Mouse (Mus musculus): ENCODE data around the gene Mgat5.

Mgat5 gene

DNA sequence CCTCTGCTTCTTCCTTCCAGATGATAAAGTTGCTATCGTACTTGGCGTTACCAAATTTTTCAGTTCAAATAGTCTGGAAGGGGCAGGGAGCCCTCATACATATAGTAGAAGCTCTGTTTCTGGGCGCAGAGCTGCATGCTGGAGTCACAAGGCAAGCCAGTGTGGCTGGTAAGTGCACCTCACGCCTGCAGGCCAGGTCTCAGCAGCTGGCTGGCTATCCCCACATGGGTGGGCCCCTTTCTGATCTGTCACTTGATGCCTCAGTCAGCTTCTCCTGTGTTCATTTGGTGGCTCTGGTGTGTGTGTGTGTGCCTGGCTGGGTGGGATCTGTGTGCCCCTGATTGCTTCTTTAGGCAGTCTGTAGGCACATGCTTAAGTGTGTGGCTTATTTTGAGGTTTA is 12.8 kb downstream of the Mgat5 start:
- no peak for DNase-seq (ENCODE audit: low read depth in 1 of 2, low spot score in 2 of 2)

- DNase-seq (ENCODE audit: low read depth in 1 of 2, low spot score in 2 of 2), result no peak
Measured at GRCm38 (mm10) chr1:127218182-127218581, 13.4 kb downstream of the Mgat5 start.

DNA sequence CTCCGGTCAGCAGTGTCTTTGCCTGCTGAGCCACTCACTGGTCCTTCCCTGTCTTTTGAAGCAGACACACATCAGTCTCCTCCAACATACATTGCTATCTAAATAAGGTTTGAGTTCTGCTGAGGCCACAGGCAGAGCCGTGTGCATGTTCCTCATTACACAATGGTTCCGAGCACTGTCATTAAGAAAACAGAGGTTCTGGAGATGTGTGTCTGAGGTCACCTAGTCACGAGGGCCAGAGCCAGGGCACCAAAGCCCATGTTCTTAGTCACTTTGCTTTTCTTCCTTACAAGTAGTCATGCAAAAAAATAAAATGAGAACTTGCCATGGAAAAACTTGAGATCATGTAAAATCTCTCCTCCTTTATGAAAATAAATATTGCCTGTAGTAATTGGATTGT is 14.3 kb downstream of the Mgat5 start:
- DNase-seq (ENCODE audit: low read depth in 1 of 2, low spot score in 2 of 2), result no peak

DNA sequence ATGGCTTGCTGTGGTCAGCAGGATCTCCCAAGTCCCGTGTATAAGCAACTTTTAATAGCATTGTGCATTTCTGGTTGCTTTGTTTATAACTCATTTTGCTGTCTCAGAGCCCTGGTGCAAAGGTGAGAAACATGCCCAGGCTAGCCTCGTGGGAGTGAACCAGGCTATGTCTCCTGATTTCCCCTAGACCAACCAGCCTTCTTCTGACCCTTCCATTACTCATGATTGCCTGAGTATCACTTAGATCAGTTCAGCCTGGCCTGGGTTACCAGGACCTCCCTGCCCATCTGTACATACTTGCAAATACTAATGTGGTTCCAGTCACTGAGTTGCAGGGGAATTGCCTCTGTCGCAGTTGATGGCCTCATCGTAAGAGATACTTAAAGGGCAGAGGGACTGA is 14.8 kb downstream of the Mgat5 start:
- no peak for DNase-seq (ENCODE audit: low read depth in 1 of 2, low spot score in 2 of 2)

GRCm38 (mm10) chr1:127221998-127222736 is 17.4 kb downstream of the Mgat5 start:
- DNase-seq (ENCODE audit: low read depth in 1 of 2, low spot score in 2 of 2), result no peak

DNA sequence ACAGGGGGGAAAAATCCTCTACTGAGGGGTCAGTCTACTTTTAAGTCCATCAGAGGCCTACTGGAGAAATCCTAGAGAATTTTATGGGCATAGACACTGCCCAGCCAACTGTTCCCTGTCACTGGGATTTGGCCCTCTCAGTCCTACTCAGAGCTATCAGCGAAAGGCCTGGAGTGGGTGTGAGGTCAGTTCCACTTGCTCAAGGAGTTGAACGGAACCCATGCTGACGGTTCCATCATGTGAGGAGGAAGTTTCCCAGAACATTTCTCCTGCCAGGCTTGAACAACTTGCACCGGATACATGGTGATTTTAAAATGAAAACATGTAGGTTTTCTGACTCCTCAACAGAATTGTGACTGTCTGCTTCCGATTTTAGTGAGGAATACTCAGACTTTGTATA is 20.2 kb downstream of the Mgat5 start:
- peak in 1 of 2 experiments; percentile 4 for DNase-seq (ENCODE audit: low read depth in 1 of 2, low spot score in 2 of 2)

- DNase-seq (ENCODE audit: low read depth in 1 of 2, low spot score in 2 of 2), result no peak
Measured at GRCm38 (mm10) chr1:127229011-127229410, 24.2 kb downstream of the Mgat5 start.

DNA sequence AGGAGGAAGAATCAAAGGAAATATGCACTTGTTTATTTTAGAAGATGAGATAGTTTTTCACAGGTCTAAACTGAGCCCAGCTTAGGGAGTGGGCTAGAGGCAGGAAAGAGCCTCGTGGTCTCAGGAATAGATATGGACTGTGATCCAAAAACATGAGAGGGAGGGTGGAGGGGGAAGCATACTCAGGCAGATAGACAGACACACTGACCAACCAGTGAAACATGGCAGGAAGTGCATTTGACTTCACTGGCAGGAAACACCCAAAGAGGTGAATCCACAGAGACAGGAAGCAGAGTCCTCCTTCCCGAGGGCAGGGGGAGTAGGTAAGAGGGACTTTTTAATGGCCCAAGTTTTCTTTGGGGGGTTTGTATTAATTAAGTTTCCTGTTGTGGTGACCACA is 25.7 kb downstream of the Mgat5 start:
- no peak for DNase-seq (ENCODE audit: low read depth in 1 of 2, low spot score in 2 of 2)

DNA sequence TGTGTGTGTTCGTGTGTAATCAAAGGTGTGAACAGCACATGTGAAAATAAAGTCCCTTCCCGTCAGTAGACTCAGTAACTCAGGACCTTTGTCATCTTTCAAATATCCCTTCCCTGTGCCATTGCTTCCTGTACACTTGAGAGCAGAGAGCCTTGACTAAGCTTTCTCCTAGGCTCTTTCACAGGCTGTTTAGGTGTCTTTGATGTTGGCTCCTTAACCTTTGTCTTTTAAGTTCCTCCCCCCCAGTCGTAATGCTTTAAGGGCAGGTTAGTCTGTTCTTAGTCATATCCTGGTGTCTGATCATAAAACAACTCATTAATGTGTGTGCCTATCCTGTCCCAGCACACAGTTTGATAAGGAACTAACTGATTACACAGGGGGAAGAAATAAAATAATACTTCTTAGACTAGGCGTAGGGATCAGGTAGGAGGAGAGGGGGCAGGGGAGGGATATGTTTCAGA is 28.4 kb downstream of the Mgat5 start:
- no peak for DNase-seq (ENCODE audit: low read depth in 1 of 2, low spot score in 2 of 2)

GRCm38 (mm10) chr1:127235157-127235556 is 30.3 kb downstream of the Mgat5 start:
- DNase-seq (ENCODE audit: low read depth in 1 of 2, low spot score in 2 of 2), result no peak

- no peak for DNase-seq (ENCODE audit: low read depth in 1 of 2, low spot score in 2 of 2)
Measured at GRCm38 (mm10) chr1:127236396-127236795, 31.6 kb downstream of the Mgat5 start.

DNA sequence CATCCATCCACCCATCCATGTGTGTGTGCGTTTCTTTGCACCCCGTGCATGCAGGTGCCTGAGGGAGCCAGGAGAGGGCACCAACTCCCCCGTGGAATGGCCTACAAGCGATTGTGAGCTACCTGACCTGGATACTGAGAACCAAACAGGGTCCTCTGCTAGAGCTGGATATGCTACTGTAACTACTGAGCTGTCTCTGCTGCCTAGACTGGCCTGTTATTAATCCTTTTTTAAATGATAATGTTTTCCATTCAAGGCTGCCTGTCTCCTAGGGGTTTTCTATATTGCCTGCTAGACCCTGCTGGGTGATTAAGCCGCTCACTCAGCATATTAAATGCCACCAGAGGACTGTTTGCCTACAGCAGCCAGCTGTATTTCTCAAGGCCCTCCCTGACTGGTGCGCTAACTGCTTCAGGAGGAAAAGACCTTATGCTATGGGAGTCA is 34.1 kb downstream of the Mgat5 start:
- no peak for DNase-seq (ENCODE audit: low read depth in 1 of 2, low spot score in 2 of 2)

- DNase-seq (ENCODE audit: low read depth in 1 of 2, low spot score in 2 of 2), result no peak
Measured at GRCm38 (mm10) chr1:127239914-127240313, 35.1 kb downstream of the Mgat5 start.

DNA sequence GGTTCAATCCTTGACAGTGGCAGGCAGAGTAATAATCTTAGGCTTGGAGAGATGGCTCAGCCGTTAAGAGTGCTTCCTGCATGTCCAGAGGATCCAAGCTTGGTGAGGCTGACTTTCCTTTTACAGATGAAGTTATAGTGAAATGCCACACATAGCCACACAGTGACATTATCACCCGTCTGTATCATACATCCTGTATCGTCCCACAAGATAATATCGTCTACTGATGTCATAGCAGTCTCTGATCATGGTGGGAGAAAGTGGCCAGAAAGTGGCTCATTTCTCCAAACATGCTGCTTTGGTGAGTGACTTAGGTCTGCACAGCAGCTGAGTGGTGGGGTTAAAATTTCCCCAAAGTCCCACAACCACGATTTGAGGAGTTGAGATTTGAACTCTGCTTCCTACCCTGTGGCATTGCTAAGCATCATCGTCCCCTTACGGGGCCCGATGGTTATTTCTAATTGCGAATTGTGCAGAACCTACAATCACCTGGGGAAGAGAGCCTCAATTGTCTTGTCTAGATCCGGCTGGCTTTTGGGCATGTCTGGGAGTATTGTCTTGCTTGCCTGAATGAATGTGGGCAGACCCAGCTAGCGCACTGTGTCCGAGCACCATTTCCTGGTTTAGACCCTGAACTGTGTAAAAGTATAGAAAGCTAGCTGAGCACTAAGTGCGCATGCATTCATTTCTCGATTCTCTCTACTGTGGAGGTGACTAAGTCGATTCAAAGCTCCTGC is 37.5 kb downstream of the Mgat5 start:
- no peak for DNase-seq (ENCODE audit: low read depth in 1 of 2, low spot score in 2 of 2)

- no peak for DNase-seq (ENCODE audit: low read depth in 1 of 2, low spot score in 2 of 2)
Measured at GRCm38 (mm10) chr1:127242888-127243588, 38.2 kb downstream of the Mgat5 start.

DNA sequence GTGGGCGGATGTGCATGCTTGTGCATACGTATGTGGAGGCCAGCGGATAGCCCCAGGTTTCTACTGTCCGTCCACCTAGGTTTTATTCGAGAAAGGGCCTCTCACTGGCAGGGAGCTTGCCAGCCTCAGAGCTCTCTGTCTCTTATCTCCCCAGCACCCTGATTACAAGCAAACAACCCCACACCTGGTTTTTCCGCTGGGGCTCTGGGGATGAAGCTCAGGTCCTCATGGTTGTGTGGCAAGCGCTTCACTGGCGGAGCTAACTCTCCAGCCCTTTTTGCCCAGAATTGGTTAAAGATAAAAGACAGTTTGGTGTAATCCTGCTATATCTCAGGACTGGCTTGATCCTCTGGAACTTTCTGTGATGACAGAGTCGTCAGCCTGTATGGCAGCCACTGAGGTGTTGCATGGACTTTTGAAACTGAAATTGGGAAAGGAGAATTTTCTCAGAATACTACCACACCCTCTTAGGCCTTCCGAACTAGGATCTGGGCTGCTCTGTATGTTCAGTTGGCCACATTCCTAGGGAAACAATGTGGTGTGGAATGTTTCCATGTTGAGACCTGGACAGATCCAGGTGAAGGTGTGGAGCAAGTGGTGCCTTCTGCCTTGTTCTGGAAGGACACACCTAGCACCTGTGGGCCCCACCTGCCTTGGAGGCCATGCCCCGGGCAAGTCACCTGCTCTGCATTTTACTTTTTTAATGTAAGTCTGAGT is 39.4 kb downstream of the Mgat5 start:
- no peak for DNase-seq (ENCODE audit: low read depth in 1 of 2, low spot score in 2 of 2)

GRCm38 (mm10) chr1:127246158-127246557 is 41.3 kb downstream of the Mgat5 start:
- DNase-seq (ENCODE audit: low read depth in 1 of 2, low spot score in 2 of 2), result no peak

DNA sequence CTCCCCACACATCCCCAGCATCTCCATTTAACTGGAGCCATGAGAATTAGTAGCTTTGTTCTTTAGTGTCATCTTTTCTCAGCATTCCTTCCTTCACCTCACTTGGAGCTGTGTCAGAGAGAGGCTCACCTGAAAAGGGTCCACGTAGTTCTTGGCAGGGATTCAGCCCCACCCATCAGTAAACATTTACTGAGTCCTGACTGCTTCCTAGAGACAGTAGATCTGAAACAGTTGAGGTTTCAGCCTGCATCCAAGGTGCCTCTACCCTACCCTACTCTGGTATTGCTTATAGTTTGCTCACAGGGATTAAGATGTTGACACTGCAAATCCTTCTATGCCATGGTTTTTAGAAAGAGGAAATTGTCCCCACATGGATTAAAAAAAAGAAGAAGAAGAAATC is 43.6 kb downstream of the Mgat5 start:
- DNase-seq (ENCODE audit: low read depth in 1 of 2, low spot score in 2 of 2), result no peak

DNA sequence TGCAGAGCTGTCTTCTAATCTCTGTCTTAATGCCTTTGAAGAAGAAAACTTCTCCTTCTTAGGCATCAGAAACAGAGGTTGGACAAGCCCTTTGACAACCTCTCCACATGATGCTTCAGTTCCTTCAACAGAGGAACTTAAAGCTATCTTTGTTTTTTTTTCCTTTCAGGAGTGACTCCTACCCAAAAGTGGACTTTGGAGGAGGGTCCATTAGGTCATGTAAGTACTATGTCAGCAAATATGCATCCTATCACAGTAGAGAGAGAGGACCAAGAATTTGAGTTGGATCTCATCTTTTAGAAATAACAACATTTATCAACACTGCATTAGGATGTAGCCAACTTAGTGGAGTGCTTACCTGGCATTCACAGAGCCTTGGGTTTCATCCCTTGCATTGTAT is 44.8 kb downstream of the Mgat5 start:
- DNase-seq (ENCODE audit: low read depth in 1 of 2, low spot score in 2 of 2), result no peak

GRCm38 (mm10) chr1:127250313-127250712 is 45.5 kb downstream of the Mgat5 start:
- DNase-seq (ENCODE audit: low read depth in 1 of 2, low spot score in 2 of 2), result no peak

- DNase-seq (ENCODE audit: low read depth in 1 of 2, low spot score in 2 of 2), result no peak
Measured at GRCm38 (mm10) chr1:127251751-127252150, 46.9 kb downstream of the Mgat5 start.

Measured in monocyte, adult 2 months (primary cell).